Mouse (Mus musculus) midbrain, embryonic 13.5 days (tissue): Measurements from ENCODE around the gene Smad6. TPM values are rescaled to one million over a fixed set of nuclear protein-coding genes. Genes with fewer than 3 reads are reported as not detected.

Experiments
- ATAC-seq: fragments of 200-750 bp; cut with Nextera tagmentation; 2 replicates; pipeline ENCODE4 v1.8.0; 2017; ENCODE audit warnings: mild to moderate bottlenecking, moderate TSS enrichment, moderate library complexity
- H3K27ac ChIP-seq: fragments of 300-500 bp; sonication (generic); 2 replicates; pipeline ENCODE4 v1.5.1; 2015; ENCODE audit warnings: inconsistent platforms, mild to moderate bottlenecking, moderate library complexity
- H3K27me3 ChIP-seq: fragments of 300-500 bp; sonication (generic); 2 replicates; pipeline ENCODE4 v1.6.1; 2015; ENCODE audit warnings: mild to moderate bottlenecking, inconsistent platforms
- H3K36me3 ChIP-seq: fragments of 300-500 bp; sonication (generic); 2 replicates; pipeline ENCODE4 v1.6.1; 2015; ENCODE audit warnings: mild to moderate bottlenecking, inconsistent platforms
- H3K4me1 ChIP-seq: fragments of 300-500 bp; sonication (generic); replicated peaks from 2 replicates; pipeline ENCODE4 v1.6.1; 2015; ENCODE audit warnings: inconsistent platforms
- H3K4me2 ChIP-seq: fragments of 300-500 bp; sonication (generic); replicated peaks from 2 replicates; pipeline ENCODE4 v1.6.1; 2015; ENCODE audit warnings: moderate library complexity, mild to moderate bottlenecking, inconsistent platforms
- H3K4me3 ChIP-seq: fragments of 300-500 bp; sonication (generic); replicated peaks from 2 replicates; pipeline ENCODE4 v1.5.1; 2015; ENCODE audit warnings: mild to moderate bottlenecking, inconsistent platforms
- H3K9ac ChIP-seq: fragments of 300-500 bp; sonication (generic); replicated peaks from 2 replicates; pipeline ENCODE4 v1.6.1; 2015; ENCODE audit warnings: mild to moderate bottlenecking, inconsistent platforms
- H3K9me3 ChIP-seq: fragments of 300-500 bp; sonication (generic); 2 replicates; pipeline ENCODE4 v1.6.1; 2016; ENCODE audit warnings: mild to moderate bottlenecking, inconsistent platforms
- WGBS: fragments of 180-500 bp; shearing (Covaris S2); methylation state at CpG from one replicate; pipeline ENCODE4 v1.1.7; 2015; 5-methylcytosine and 5-hydroxymethylcytosine counted together
- polyA plus RNA-seq: library from polyadenylated mRNA; unstranded; fragments of >200 nt; fragmentation: Nextera tagmentation; extraction: Ambion mirVana; gene quantifications from 2 replicates; pipeline ENCODE4 v1.2.1, GENCODE M21; 2015

Smad6 gene
- polyA plus RNA-seq, result 1.2 and 2.4 TPM in 2 replicates

DNA sequence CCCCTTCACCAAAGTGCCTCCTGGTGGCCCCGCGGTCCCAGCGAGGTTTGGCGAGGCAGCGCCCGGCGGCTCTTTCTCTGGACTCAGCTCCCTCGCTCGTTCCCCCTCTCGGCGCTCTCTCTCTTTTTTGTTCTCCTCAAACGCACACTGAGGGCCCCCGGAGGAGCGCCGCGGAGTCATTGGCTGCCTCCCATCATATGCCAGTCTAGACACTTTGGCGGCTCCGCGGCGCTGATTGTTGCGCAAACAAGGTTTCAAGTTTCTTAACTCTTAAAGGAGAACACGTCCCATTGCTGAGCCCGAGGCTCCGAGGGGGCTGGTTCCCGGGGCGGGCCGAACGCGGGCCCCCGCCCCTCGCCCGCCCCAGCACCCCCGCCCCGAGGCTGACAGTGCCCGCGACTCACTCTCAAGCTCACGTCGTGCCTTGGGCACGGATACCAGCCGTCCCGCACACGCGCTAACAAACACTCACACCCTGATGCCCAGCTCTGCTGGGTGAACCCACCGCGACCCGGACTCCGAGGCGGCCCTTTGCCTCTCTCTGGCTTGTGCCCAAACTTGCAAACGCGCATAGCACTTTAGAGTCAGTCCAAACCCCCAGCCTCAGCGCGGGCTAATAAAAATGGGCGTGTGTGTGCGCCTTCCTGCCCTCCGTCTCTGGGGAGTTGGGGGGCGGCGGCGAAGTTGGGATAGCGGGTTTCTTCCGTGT, at the start of gene Smad6:
Smad6 (minus strand) TSS at position 207 of the 709 bp plus-strand sequence.
- H3K36me3 ChIP-seq, result no peaks in the 10 kb centered on the region
- peak within 1 kb of the TSS; percentile 93 for H3K4me2 ChIP-seq
- peak within 1 kb of the TSS; percentile 50 for H3K4me3 ChIP-seq
- peak within 1 kb of the TSS; percentile 77 for H3K9ac ChIP-seq
- no peaks in the 10 kb centered on the region for H3K9me3 ChIP-seq
- H3K27me3 ChIP-seq, result peaks cover 43% of the 10 kb centered on the region
- peaks cover 66% of the 10 kb centered on the region for H3K4me1 ChIP-seq
- peak within 1 kb of the TSS; percentile 84 for H3K27ac ChIP-seq
- WGBS, result under 1% methylated on average over 60 of the region's 60 CpGs
- ATAC-seq, result peak; percentile 64

DNA sequence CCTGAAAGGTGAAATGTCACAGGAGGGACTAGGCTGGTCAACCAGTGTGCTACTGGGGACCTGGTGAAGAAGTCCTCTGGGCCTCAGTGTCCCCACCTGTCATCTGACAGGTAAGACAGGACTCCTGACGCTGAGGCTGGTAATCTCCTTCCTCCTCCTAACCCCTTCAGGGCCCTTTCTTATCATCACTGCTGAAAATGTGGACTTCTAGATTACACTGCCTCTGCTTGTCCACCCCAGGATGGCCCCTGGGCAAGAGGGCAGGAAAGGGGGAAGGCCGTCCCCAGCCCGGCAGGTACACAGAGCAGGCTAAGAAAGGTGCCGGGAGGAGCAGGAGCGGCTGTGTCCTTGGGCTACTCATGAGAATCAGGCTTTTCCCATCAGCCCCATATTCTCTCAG, 48.8 kb upstream of the Smad6 start:
- no peaks in the 10 kb centered on the region for H3K9me3 ChIP-seq
- H3K9ac ChIP-seq, result no peak overlapping the region
- H3K27me3 ChIP-seq, result no peaks in the 10 kb centered on the region
- no peak overlapping the region for H3K27ac ChIP-seq
- ATAC-seq, result no peak
- WGBS, result 94% methylated on average over 5 of the region's 5 CpGs
- H3K4me3 ChIP-seq, result no peak overlapping the region
- H3K4me1 ChIP-seq, result peaks cover 8% of the 10 kb centered on the region
- no peak overlapping the region for H3K4me2 ChIP-seq
- H3K36me3 ChIP-seq, result no peaks in the 10 kb centered on the region

DNA sequence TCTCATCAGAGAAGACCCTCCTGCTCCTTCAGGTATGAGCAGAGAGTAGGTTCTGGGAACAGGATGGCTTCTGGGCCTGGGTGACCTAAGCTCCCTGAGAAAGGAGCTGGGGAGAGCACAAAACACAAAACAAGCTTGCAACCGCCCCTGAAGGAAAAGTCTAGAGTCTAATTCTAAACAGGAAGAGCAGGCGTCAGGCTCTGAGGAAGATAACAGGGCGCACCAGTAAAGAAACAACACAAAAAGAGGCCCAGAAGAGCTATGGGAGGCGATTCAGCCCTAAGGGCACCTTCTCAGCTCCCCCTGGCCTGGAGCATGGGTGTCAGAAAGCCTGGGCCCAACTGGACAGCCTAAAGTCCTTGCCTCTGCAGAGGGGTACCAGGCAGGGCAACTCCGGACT, 47.3 kb upstream of the Smad6 start:
- H3K9ac ChIP-seq, result no peak overlapping the region
- WGBS, result 85% methylated on average over 5 of the region's 5 CpGs
- no peak overlapping the region for H3K27ac ChIP-seq
- H3K4me1 ChIP-seq, result peaks cover 8% of the 10 kb centered on the region
- H3K27me3 ChIP-seq, result no peaks in the 10 kb centered on the region
- no peak overlapping the region for H3K4me3 ChIP-seq
- no peak for ATAC-seq
- H3K9me3 ChIP-seq, result no peaks in the 10 kb centered on the region
- no peak overlapping the region for H3K4me2 ChIP-seq
- H3K36me3 ChIP-seq, result no peaks in the 10 kb centered on the region

DNA sequence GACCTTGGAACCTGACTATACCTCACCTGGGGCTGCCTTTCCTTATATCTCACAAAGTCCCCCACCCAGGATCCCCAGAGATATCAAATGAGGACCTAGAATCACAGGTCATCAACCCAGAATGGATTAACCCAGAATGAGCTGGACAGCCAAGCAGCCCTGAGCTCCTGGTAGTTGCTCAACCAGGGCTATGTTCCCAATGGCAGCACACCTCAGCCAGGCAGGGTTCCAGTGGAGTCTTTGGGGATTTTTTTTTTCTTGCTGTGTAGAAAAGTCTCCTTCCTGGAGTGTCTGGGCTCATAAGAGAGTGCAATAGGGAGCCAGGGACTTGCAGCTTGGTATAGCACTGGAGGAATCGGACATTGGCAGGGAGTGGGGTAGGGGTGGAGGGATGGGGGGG, 46.7 kb upstream of the Smad6 start:
- Histone ChIP-seq H3K4me2 (no peak overlapping the region), H3K9ac (no peak overlapping the region), H3K27ac (no peak overlapping the region), H3K4me1 (peaks cover 8% of the 10 kb centered on the region), H3K4me3 (no peak overlapping the region), H3K36me3 (no peaks in the 10 kb centered on the region), H3K9me3 (no peaks in the 10 kb centered on the region), H3K27me3 (no peaks in the 10 kb centered on the region)
- ATAC-seq, result no peak
- WGBS, result no CpG with 5 or more reads among the region's 1 CpGs

DNA sequence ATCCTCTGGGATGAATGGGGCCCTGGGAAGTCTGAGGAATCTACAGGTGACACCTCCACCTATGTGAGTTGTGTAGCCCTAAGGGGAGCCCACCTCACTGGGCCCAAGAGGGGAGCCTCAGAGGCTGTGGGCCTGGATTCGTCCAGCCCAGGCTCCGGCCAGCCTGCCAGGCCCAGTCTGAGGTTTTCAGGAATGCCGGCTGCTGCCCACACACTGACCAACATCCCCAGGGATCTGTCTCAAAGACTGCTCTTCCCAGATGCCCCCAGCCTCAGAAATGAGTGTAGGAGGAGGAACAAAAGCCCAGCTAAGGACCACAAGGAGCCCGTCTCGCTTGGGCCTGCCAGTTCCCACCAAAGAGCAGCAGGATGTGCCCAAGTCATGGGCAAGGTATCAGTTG, 45.9 kb upstream of the Smad6 start:
- H3K4me1 ChIP-seq, result peaks cover 8% of the 10 kb centered on the region
- H3K27ac ChIP-seq, result no peak overlapping the region
- ATAC-seq, result no peak
- H3K36me3 ChIP-seq, result no peaks in the 10 kb centered on the region
- H3K27me3 ChIP-seq, result no peaks in the 10 kb centered on the region
- H3K4me2 ChIP-seq, result no peak overlapping the region
- no peak overlapping the region for H3K4me3 ChIP-seq
- H3K9ac ChIP-seq, result no peak overlapping the region
- WGBS, result 87% methylated on average over 5 of the region's 5 CpGs
- H3K9me3 ChIP-seq, result no peaks in the 10 kb centered on the region

DNA sequence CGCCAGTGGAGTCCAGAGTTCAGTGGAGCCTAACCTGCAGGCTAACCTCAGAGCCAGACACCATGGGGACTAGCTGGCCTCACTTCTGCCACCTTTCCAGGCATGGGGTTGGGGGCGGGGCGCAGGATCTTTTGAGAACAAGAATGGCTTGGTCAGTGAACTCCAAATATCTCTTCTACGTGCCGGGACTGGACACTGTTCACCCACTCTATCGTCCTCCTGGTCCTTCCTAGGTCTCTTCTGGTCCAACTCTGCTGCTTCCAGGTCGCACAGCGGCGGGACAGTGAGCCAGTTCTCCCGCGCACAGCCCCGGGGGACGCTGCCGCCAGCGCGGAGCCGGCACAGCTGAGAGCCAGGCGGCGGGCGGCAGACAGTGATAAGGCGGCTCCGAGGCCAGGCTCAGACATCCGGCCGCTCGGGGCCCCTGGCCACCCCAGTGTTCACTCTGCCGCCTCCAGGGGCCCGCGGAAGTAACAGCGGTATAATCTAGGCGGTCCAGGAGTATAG, 38.2 kb upstream of the Smad6 start:
- Histone ChIP-seq H3K27me3 (peaks cover 28% of the 10 kb centered on the region), H3K4me3 (peak overlapping the region; percentile 20), H3K4me2 (peak overlapping the region; percentile 48), H3K27ac (no peak overlapping the region), H3K9me3 (no peaks in the 10 kb centered on the region), H3K4me1 (peaks cover 22% of the 10 kb centered on the region), H3K36me3 (no peaks in the 10 kb centered on the region), H3K9ac (peak overlapping the region; percentile 39; the same call in 1 of the 2 replicates)
- WGBS, result 4% methylated on average over 30 of the region's 30 CpGs
- ATAC-seq, result 0 out of 2 replicates have a peak, but pooled peaks have one; percentile 16

DNA sequence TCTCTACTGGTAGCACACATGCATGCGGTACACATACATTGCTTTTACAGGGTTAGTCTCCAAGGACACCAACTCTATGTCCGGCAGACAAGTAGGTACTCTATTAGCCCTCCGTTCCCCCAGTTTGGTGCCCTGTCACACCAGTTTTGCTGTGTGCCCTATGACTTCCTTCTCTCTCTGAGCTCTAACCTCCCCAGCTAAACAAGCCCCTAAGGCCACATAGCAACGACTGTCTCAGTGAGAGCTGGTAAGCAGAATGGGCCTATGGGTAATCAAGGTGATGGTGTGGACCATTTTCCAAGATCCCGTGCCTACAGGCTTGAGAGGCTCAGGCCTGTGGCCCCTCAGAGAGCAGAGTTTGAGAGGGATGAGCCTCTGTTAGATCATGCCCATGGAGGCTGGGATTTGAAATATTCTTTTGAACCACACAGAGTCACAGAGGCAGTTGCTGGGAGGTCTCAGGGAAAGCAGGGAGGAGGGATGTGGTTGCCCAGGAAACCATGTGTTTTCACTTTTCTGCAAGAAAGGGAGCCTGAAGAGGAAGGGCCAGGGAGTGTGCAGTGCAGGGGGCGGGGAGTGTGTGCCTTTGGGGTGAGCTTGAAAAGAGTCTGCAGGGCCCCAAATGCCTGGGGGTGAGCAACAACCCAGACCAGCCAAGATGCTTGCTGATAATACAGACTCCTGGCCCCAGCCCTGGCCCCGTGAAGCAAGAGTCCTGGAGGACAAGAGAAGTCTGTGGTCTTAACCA, 36.2 kb upstream of the Smad6 start:
- H3K9ac ChIP-seq, result 0 out of 2 replicates have a peak overlapping the region, but pooled peaks have one; percentile 17

DNA sequence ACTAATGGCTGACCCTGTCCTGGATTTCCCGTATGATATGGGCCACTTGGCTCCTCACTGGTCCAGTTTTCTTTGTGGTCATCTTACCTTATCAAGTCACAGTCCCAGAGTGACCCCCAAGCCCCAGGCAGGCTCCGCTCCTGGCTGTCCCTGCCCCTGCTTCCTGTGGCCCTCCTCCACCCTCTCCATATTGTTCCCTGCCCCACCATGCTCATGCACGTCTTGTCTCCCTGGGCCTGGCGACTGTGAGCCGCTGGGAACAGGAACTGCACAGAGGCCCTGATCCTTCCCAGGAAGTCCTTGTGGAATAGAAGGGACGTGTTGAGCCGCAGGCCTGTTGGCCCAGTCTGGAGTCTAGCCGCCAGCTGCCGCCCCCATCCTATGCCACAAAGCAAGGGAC, 33.3 kb upstream of the Smad6 start:
- Histone ChIP-seq H3K4me2 (no peak overlapping the region), H3K9me3 (no peaks in the 10 kb centered on the region), H3K4me3 (no peak overlapping the region), H3K36me3 (no peaks in the 10 kb centered on the region), H3K9ac (0 out of 2 replicates have a peak overlapping the region, but pooled peaks have one; percentile 14), H3K27me3 (peaks cover 21% of the 10 kb centered on the region), H3K4me1 (peaks cover 23% of the 10 kb centered on the region), H3K27ac (no peak overlapping the region)
- WGBS, result 57% methylated on average over 9 of the region's 9 CpGs
- ATAC-seq, result no peak; the same call in 1 of the 2 replicates

More for the DNA sequence above, 36.2 kb upstream of the Smad6 start:
- no peak overlapping the region for H3K4me3 ChIP-seq
- H3K36me3 ChIP-seq, result no peaks in the 10 kb centered on the region
- H3K27me3 ChIP-seq, result peaks cover 31% of the 10 kb centered on the region
- ATAC-seq, result peak; percentile 59
- no peak overlapping the region; the same call in 1 of the 2 replicates for H3K4me2 ChIP-seq
- WGBS, result 40% methylated on average over 7 of the region's 7 CpGs
- peaks cover 22% of the 10 kb centered on the region for H3K4me1 ChIP-seq
- H3K27ac ChIP-seq, result 0 out of 2 replicates have a peak overlapping the region, but pooled peaks have one; percentile 41
- H3K9me3 ChIP-seq, result no peaks in the 10 kb centered on the region

DNA sequence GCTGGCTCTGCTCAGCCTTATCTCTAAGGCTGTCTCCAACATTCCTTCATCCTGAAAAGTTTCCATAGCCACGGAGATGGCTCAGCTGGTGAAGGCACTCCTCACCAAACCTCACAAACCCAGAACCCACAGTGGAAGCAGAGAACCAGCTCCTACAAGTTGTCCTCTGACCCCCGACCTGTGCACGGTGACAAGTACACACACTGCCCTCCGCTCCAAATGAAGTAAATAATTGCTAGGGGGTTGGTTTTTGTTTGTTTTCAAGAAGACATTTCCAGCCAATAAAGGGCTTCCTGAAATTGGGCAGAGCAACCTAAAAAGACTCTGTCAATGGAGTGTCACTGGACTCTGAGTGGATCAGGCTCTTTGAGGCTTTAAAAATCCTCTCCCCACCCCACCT, 31.9 kb upstream of the Smad6 start:
- ATAC-seq, result no peak
- 59% methylated on average over 4 of the region's 4 CpGs for WGBS
- Histone ChIP-seq H3K36me3 (no peaks in the 10 kb centered on the region), H3K4me2 (no peak overlapping the region), H3K27me3 (peaks cover 10% of the 10 kb centered on the region; the same call in 1 of the 2 replicates), H3K4me3 (no peak overlapping the region), H3K9ac (no peak overlapping the region), H3K27ac (no peak overlapping the region), H3K4me1 (peaks cover 26% of the 10 kb centered on the region), H3K9me3 (no peaks in the 10 kb centered on the region)

DNA sequence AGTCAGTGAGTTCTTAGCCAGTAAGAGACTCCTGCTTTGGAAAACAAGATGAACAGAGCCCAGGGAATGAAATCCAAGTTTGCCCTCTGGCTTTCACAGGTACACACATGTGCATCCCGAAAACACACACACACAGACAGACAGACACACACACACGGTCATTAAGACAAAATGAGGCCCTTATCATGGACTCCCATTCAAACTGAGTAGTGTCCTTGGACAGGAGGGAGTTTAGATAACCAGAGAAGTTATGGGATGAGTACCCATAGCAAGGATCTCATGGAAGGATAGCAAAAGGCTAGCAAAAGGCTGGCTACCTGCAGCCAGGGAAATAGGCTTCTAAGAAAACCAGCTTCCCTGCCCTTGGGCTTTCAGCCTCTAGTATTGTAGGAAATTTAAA, 29.4 kb upstream of the Smad6 start:
- Histone ChIP-seq H3K4me1 (peaks cover 15% of the 10 kb centered on the region), H3K9me3 (no peaks in the 10 kb centered on the region), H3K9ac (no peak overlapping the region), H3K27ac (no peak overlapping the region), H3K27me3 (peaks cover 10% of the 10 kb centered on the region; the same call in 1 of the 2 replicates), H3K36me3 (no peaks in the 10 kb centered on the region), H3K4me3 (no peak overlapping the region), H3K4me2 (no peak overlapping the region)
- ATAC-seq, result no peak
- WGBS, result 92% methylated on average over 2 of the region's 2 CpGs

DNA sequence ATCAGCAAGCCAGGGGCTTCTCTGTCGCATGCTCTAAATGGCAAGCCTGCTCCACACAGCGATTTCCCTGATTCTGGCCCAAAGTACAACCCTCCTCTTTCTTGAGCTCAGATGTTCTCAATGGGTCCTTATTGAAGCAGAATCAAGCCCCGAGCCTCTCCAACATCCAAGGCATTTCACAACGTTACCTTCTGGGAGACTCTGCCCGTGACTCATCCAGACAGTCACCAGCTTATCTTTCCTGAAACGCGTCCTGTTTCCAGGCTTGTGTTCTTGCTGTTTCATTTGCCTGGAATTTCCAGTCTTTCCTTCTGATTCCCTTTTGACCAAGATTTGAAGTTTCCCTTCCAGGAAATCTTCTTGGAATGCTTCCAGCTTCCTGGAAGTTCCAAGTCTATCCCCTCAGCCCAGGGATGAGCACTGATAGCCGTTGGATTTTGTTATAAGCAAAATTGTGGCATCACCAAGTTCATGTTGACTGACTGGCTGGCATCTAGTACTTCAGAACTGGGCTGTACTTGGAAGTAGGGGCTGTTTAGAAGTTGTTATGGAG, 28.7 kb upstream of the Smad6 start:
- 46% methylated on average over 8 of the region's 8 CpGs for WGBS
- no peak for ATAC-seq

More for the DNA sequence above, 28.7 kb upstream of the Smad6 start:
- peaks cover 10% of the 10 kb centered on the region; the same call in 1 of the 2 replicates for H3K27me3 ChIP-seq
- peak overlapping the region; percentile 61 for H3K4me2 ChIP-seq
- H3K4me1 ChIP-seq, result peaks cover 15% of the 10 kb centered on the region
- no peaks in the 10 kb centered on the region for H3K36me3 ChIP-seq
- no peak overlapping the region for H3K27ac ChIP-seq
- peak overlapping the region; percentile 39; the same call in 1 of the 2 replicates for H3K4me3 ChIP-seq
- H3K9me3 ChIP-seq, result no peaks in the 10 kb centered on the region
- H3K9ac ChIP-seq, result no peak overlapping the region
